Mouse (Mus musculus) intestine, embryonic 14.5 days (tissue): ENCODE data around the gene Olfr339. TPM values are rescaled to one million over a fixed set of nuclear protein-coding genes. Genes with fewer than 3 reads are reported as not detected.
"Not testable (repeated sequence)": the region's sequence is repeated elsewhere in the genome, so short reads cannot be mapped to it uniquely, and the experiment has no call there.

Experiments used
- ATAC-seq: fragments of 200-750 bp; cut with Nextera tagmentation; replicated peaks from 2 replicates; pipeline ENCODE4 v1.8.0; 2017; ENCODE audit warnings: low read depth, moderate number of reproducible peaks, moderate TSS enrichment, moderate library complexity; ENCODE audit not compliant: low FRiP score, low TSS enrichment
- DNase-seq: peaks from one replicate; pipeline ENCODE4 v3.0.0-alpha.2; 2018; ENCODE audit warnings: low spot score
- H3K27ac ChIP-seq: fragments of 300-500 bp; sonication (generic); 2 replicates; pipeline ENCODE4 v1.5.1; 2014; ENCODE audit warnings: low read depth, mild to moderate bottlenecking, control low read depth
- H3K27me3 ChIP-seq: fragments of 300-500 bp; sonication (generic); replicated peaks from 2 replicates; pipeline ENCODE4 v1.6.1; 2014; ENCODE audit warnings: low read length, control low read depth; ENCODE audit not compliant: control insufficient read depth, insufficient read depth
- H3K36me3 ChIP-seq: fragments of 300-500 bp; sonication (generic); 2 replicates; pipeline ENCODE4 v1.6.1; 2014; ENCODE audit warnings: low read length, control low read depth; ENCODE audit not compliant: control insufficient read depth, insufficient read depth
- H3K4me1 ChIP-seq: fragments of 300-500 bp; sonication (generic); replicated peaks from 2 replicates; pipeline ENCODE4 v1.6.1; 2014; ENCODE audit warnings: low read length, control low read depth, mixed read lengths; ENCODE audit not compliant: control insufficient read depth, insufficient read depth
- H3K4me2 ChIP-seq: fragments of 300-500 bp; sonication (generic); 2 replicates; pipeline ENCODE4 v1.6.1; 2014; ENCODE audit warnings: low read length
- H3K4me3 ChIP-seq: fragments of 300-500 bp; sonication (generic); 2 replicates; pipeline ENCODE4 v1.5.1; 2014; ENCODE audit warnings: low read depth, low read length, control low read depth, mixed read lengths
- H3K9ac ChIP-seq: fragments of 300-500 bp; sonication (generic); 2 replicates; pipeline ENCODE4 v1.6.1; 2014; ENCODE audit warnings: mild to moderate bottlenecking, low read length
- H3K9me3 ChIP-seq: fragments of 300-500 bp; sonication (generic); 2 replicates; pipeline ENCODE4 v1.6.1; 2016; ENCODE audit warnings: low read length, control low read depth; ENCODE audit not compliant: control insufficient read depth
- WGBS: fragments of 180-500 bp; shearing (Covaris S2); extraction: QIAGEN DNeasy Blood & Tissue Kit; methylation state at CpG from one replicate; pipeline ENCODE4 v1.1.7; 2014; 5-methylcytosine and 5-hydroxymethylcytosine counted together
- polyA plus RNA-seq: library from polyadenylated mRNA; unstranded; fragments of >200 nt; fragmentation: Nextera tagmentation; extraction: Ambion mirVana; gene quantifications from 2 replicates; pipeline ENCODE4 v1.2.1, GENCODE M21; 2014

Gene Olfr339
- not detected in 2 replicates for polyA plus RNA-seq

- Histone ChIP-seq H3K4me2 (no peak within 1 kb of the TSS), H3K36me3 (no peaks in the 10 kb centered on the region), H3K27me3 (no peaks in the 10 kb centered on the region), H3K27ac (no peak within 1 kb of the TSS), H3K9ac (no peak within 1 kb of the TSS), H3K4me3 (no peak within 1 kb of the TSS), H3K9me3 (no peaks in the 10 kb centered on the region), H3K4me1 (no peaks in the 10 kb centered on the region)
- DNase-seq: no peak
- 88% methylated on average over 3 of the region's 3 CpGs for WGBS
- no peak for ATAC-seq
Measured at GRCm38 (mm10) chr2:36418647-36419046, at the start of gene Olfr339. TSS of gene Olfr339 (plus strand) at chr2:36418947.

GRCm38 (mm10) chr2:36373219-36373618 is 45.5 kb upstream of the Olfr339 start, which contains the start of gene Olfr338:
TSS of gene Olfr338 (plus strand) at chr2:36373519.
- ATAC-seq: no peak
- H3K9ac ChIP-seq: no peak within 1 kb of the TSS
- no peak within 1 kb of the TSS for H3K4me3 ChIP-seq
- H3K9me3 ChIP-seq: no peaks in the 10 kb centered on the region
- no peaks in the 10 kb centered on the region for H3K36me3 ChIP-seq
- no peaks in the 10 kb centered on the region for H3K4me1 ChIP-seq
- H3K4me2 ChIP-seq: no peak within 1 kb of the TSS
- no peak within 1 kb of the TSS for H3K27ac ChIP-seq
- no peak for DNase-seq
- H3K27me3 ChIP-seq: no peaks in the 10 kb centered on the region

GRCm38 (mm10) chr2:36415174-36415573 is 3.6 kb upstream of the Olfr339 start:
- H3K27ac ChIP-seq, H3K36me3 ChIP-seq, H3K27me3 ChIP-seq, H3K9me3 ChIP-seq, H3K4me3 ChIP-seq, DNase-seq, H3K4me2 ChIP-seq, ATAC-seq, H3K4me1 ChIP-seq, H3K9ac ChIP-seq: not testable (repeated sequence)
- WGBS: 91% methylated on average over 3 of the region's 3 CpGs

- not testable (repeated sequence) for H3K27me3 ChIP-seq, H3K4me3 ChIP-seq, H3K9me3 ChIP-seq, H3K27ac ChIP-seq, H3K36me3 ChIP-seq, H3K9ac ChIP-seq, H3K4me2 ChIP-seq, H3K4me1 ChIP-seq, DNase-seq, ATAC-seq
- 91% methylated on average over 7 of the region's 7 CpGs for WGBS
Measured at GRCm38 (mm10) chr2:36415591-36415990, 3.2 kb upstream of the Olfr339 start.

GRCm38 (mm10) chr2:36452287-36452686 is 33.5 kb downstream of the Olfr339 start, which contains the start of gene Olfr340:
TSS of gene Olfr340 (plus strand) at chr2:36452587.
- H3K4me3 ChIP-seq: no peak within 1 kb of the TSS
- no peaks in the 10 kb centered on the region for H3K27me3 ChIP-seq
- H3K36me3 ChIP-seq: no peaks in the 10 kb centered on the region
- no peaks in the 10 kb centered on the region for H3K4me1 ChIP-seq
- no peak within 1 kb of the TSS for H3K4me2 ChIP-seq
- DNase-seq (no peak), ATAC-seq (no peak)
- no peaks in the 10 kb centered on the region for H3K9me3 ChIP-seq
- WGBS: 60% methylated on average over 1 of the region's 1 CpGs
- H3K27ac ChIP-seq: no peak within 1 kb of the TSS
- no peak within 1 kb of the TSS for H3K9ac ChIP-seq

- Histone ChIP-seq H3K9ac (no peak overlapping the region), H3K4me2 (no peak overlapping the region), H3K4me3 (no peak overlapping the region), H3K36me3 (no peaks in the 10 kb centered on the region), H3K27me3 (no peaks in the 10 kb centered on the region), H3K4me1 (no peaks in the 10 kb centered on the region), H3K27ac (no peak overlapping the region), H3K9me3 (peaks cover 3% of the 10 kb centered on the region; the same call in 1 of the 2 replicates)
- ATAC-seq: no peak
- DNase-seq: no peak
Measured at GRCm38 (mm10) chr2:36473634-36474033, 54.9 kb downstream of the Olfr339 start.

Other genes with a start within 250 kb of the Olfr339 start
- 25.1 and 26.1 TPM in 2 replicates for gene Ptgs1, start 188.5 kb upstream of the Olfr339 start, polyA plus RNA-seq
- gene Olfr338, start 45.4 kb upstream of the Olfr339 start, polyA plus RNA-seq: 0.05 TPM in 1 of 2 replicates, not detected in the other
- not detected in 2 replicates for gene Olfr340, start 33.6 kb downstream of the Olfr339 start, polyA plus RNA-seq
- gene Olfr341, start 63.5 kb downstream of the Olfr339 start, polyA plus RNA-seq: not detected in 2 replicates
- gene Olfr342, start 106.1 kb downstream of the Olfr339 start, polyA plus RNA-seq: not detected in 2 replicates
- not detected in 2 replicates for gene Olfr344, start 147.7 kb downstream of the Olfr339 start, polyA plus RNA-seq
- not detected in 2 replicates for gene Olfr345, start 221.1 kb downstream of the Olfr339 start, polyA plus RNA-seq